Mouse (Mus musculus) adrenal gland, postnatal 36 days (tissue): ENCODE results near the gene Uhrf1bp1. TPM values are rescaled to one million over a fixed set of nuclear protein-coding genes. Genes with fewer than 3 reads are reported as not detected.
A peak's percentile ranks its signal among the peaks of the same experiment; 100 is the strongest.
"Not testable (repeated sequence)": the region's sequence is repeated elsewhere in the genome, so short reads cannot be mapped to it uniquely, and the experiment has no call there.

Experiments used
- DNase-seq, 2 experiments: peaks; one replicate each; pipeline ENCODE4 v3.0.0; 2021; ENCODE audit warnings: mixed read lengths in 1 of 2
- long read RNA-seq, 2 experiments: library from polyadenylated mRNA; stranded (forward); transcript quantifications; one replicate each; pipeline ENCODE4 v2.0.0; 2021; ENCODE audit warnings: borderline sequencing depth in 2 of 2
- total RNA-seq, 2 experiments: library from RNA; stranded (reverse); gene quantifications; 2 replicates each; pipeline ENCODE4 v1.2.3; 2021

Gene Uhrf1bp1
- 10 to 100 TPM; 26.8 to 33.4 TPM for total RNA-seq
- long read RNA-seq, experiment 1, partial matches to known transcripts, result 2 of 4 reads
- long read RNA-seq, experiment 1, other reads (novel, unspliced or antisense), result 2 of 4 reads
- long read RNA-seq, experiment 2, partial matches to known transcripts, result 0 of 3 reads
- long read RNA-seq, experiment 2, other reads (novel, unspliced or antisense), result 3 of 3 reads

GRCm38 (mm10) chr17:27856265-27856797, at the start of gene Uhrf1bp1:
Gene Uhrf1bp1 (plus strand): TSS chr17:27856441.
- peak; percentile 89 to 94 for DNase-seq

GRCm38 (mm10) chr17:27807542-27808078, 48.6 kb upstream of the Uhrf1bp1 start:
- DNase-seq, result no peak

GRCm38 (mm10) chr17:27810569-27811331, 45.5 kb upstream of the Uhrf1bp1 start:
- DNase-seq, result no peak

- no peak for DNase-seq
Observed at GRCm38 (mm10) chr17:27811980-27812379, 44.3 kb upstream of the Uhrf1bp1 start.

- no peak for DNase-seq
Observed at GRCm38 (mm10) chr17:27814606-27815005, 41.6 kb upstream of the Uhrf1bp1 start.

GRCm38 (mm10) chr17:27819011-27819410, 37.2 kb upstream of the Uhrf1bp1 start:
- DNase-seq, result no peak

- DNase-seq, result peak; percentile 50 to 63
Observed at GRCm38 (mm10) chr17:27819521-27819970, 36.7 kb upstream of the Uhrf1bp1 start.

- peak; percentile 65 to 69 for DNase-seq
Observed at GRCm38 (mm10) chr17:27819971-27820567, 36.2 kb upstream of the Uhrf1bp1 start.

GRCm38 (mm10) chr17:27820568-27821406, 35.5 kb upstream of the Uhrf1bp1 start, which contains the start of gene D17Wsu92e:
Gene D17Wsu92e (minus strand): TSS chr17:27820648.
- peak; percentile 98 to 99 for DNase-seq

- DNase-seq, result peak; percentile 52 to 61
Observed at GRCm38 (mm10) chr17:27821407-27822338, 34.6 kb upstream of the Uhrf1bp1 start.

- no peak for DNase-seq
Observed at GRCm38 (mm10) chr17:27823142-27823905, 32.9 kb upstream of the Uhrf1bp1 start.

- no peak for DNase-seq
Observed at GRCm38 (mm10) chr17:27824941-27825340, 31.3 kb upstream of the Uhrf1bp1 start.

GRCm38 (mm10) chr17:27825539-27825938, 30.7 kb upstream of the Uhrf1bp1 start:
- DNase-seq, result no peak

- DNase-seq, result peak; percentile 86 to 93
Observed at GRCm38 (mm10) chr17:27825984-27826905, 30.0 kb upstream of the Uhrf1bp1 start.

GRCm38 (mm10) chr17:27826908-27827383, 29.3 kb upstream of the Uhrf1bp1 start:
- peak; percentile 78 to 80 for DNase-seq

GRCm38 (mm10) chr17:27827511-27827910, 28.7 kb upstream of the Uhrf1bp1 start:
- no peak for DNase-seq

- no peak for DNase-seq
Observed at GRCm38 (mm10) chr17:27830411-27830810, 25.8 kb upstream of the Uhrf1bp1 start.

GRCm38 (mm10) chr17:27837850-27838249, 18.4 kb upstream of the Uhrf1bp1 start, which contains the start of gene Snrpc:
Gene Snrpc (plus strand): TSS chr17:27838150.
- not testable (repeated sequence) for DNase-seq
